Mouse (Mus musculus): ENCODE measurements around the gene Ces2h.

DNA sequence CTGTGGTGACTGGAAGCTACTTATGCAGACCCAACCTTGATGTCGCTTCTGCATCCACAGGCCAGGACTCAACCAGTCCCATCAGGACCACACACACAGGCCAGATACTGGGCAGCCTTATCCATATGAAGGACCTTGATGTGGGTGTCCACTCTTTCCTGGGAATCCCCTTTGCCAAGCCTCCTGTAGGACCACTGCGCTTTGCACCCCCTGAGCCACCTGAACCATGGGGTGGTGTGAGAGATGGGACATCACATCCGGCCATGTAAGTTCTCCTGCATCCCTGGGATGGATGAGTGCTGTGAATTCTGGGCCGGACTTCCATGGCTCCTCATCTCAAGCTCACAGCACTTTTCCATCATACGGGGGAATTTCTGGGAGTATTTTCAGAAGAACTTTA, 13.7 kb downstream of the Ces2h start:
- TF ChIP-seq CTCF (IDR thresholded peaks at IDR 0.05; ENCODE audit: insufficient read depth, low read depth, low read length) (no peak), POLR2A (IDR thresholded peaks at IDR 0.05; ENCODE audit: insufficient read depth, low read depth, low read length) (no peak)
